In genomic region chr16:17732841-17733340, GRCm38 (mm10) we compare ENCODE assay signal across 8 mouse cellular contexts. TPM values are rescaled to one million over a fixed set of nuclear protein-coding genes. Genes with fewer than 3 reads are reported as not detected.
A peak's percentile ranks its signal among the peaks of the same experiment; 100 is the strongest.
DNase-seq lines count a peak whose midpoint lies in the region; ATAC-seq and TF ChIP-seq lines count a peak whose summit lies in the region.

Med15 (minus strand) TSS chr16:17732891.

- H3K9ac ChIP-seq in kidney, embryonic 15.5 days = no peak within 1 kb of the TSS
- no peak within 1 kb of the TSS for H3K9ac ChIP-seq in forebrain, embryonic 15.5 days (replicated peaks)
- no peak within 1 kb of the TSS for H3K9ac ChIP-seq in hindbrain, embryonic 12.5 days
- no peak within 1 kb of the TSS for H3K9ac ChIP-seq in liver, embryonic 14.5 days (replicated peaks)

- H3K27ac ChIP-seq in kidney, embryonic 15.5 days = no peak within 1 kb of the TSS
- no peak within 1 kb of the TSS for H3K27ac ChIP-seq in forebrain, embryonic 15.5 days (replicated peaks)
- H3K27ac ChIP-seq in hindbrain, embryonic 12.5 days = no peak within 1 kb of the TSS
- no peak within 1 kb of the TSS for H3K27ac ChIP-seq in liver, embryonic 14.5 days

- no peaks in the 10 kb centered on the region for H3K27me3 ChIP-seq in kidney, embryonic 15.5 days
- no peaks in the 10 kb centered on the region for H3K27me3 ChIP-seq in forebrain, embryonic 15.5 days
- peaks cover 4% of the 10 kb centered on the region; the same call in 1 of the 2 replicates for H3K27me3 ChIP-seq in hindbrain, embryonic 12.5 days
- H3K27me3 ChIP-seq in liver, embryonic 14.5 days (ENCODE audit: control insufficient read depth, insufficient read depth, low read length) = peaks cover 8% of the 10 kb centered on the region

- H3K9me3 ChIP-seq in kidney, embryonic 15.5 days (replicated peaks) = no peaks in the 10 kb centered on the region
- no peaks in the 10 kb centered on the region for H3K9me3 ChIP-seq in forebrain, embryonic 15.5 days
- no peaks in the 10 kb centered on the region for H3K9me3 ChIP-seq in hindbrain, embryonic 12.5 days (replicated peaks)
- no peaks in the 10 kb centered on the region for H3K9me3 ChIP-seq in liver, embryonic 14.5 days (ENCODE audit: control insufficient read depth, low read length)

- no peaks in the 10 kb centered on the region for H3K36me3 ChIP-seq in kidney, embryonic 15.5 days
- no peaks in the 10 kb centered on the region for H3K36me3 ChIP-seq in forebrain, embryonic 15.5 days
- no peaks in the 10 kb centered on the region for H3K36me3 ChIP-seq in hindbrain, embryonic 12.5 days
- no peaks in the 10 kb centered on the region for H3K36me3 ChIP-seq in liver, embryonic 14.5 days (replicated peaks; ENCODE audit: control insufficient read depth, insufficient read depth, low read depth)

- ATAC-seq in kidney, embryonic 15.5 days (replicated peaks; ENCODE audit: low FRiP score) = no peak
- ATAC-seq in forebrain, embryonic 15.5 days (replicated peaks) = no peak
- ATAC-seq in hindbrain, embryonic 12.5 days (ENCODE audit: low FRiP score) = no peak
- no peak for ATAC-seq in liver, embryonic 14.5 days (ENCODE audit: insufficient read depth)

- WGBS in kidney, embryonic 15.5 days = 46% methylated on average over 3 of the region's 3 CpGs
- WGBS in forebrain, embryonic 15.5 days = 49% methylated on average over 3 of the region's 3 CpGs
- WGBS in hindbrain, embryonic 12.5 days = 52% methylated on average over 3 of the region's 3 CpGs
- WGBS in liver, embryonic 14.5 days (ENCODE audit: insufficient replicate concordance) = 29% methylated on average over 3 of the region's 3 CpGs

- TF ChIP-seq CTCF in liver, embryonic 14.5 days (IDR thresholded peaks at IDR 0.05; ENCODE audit: low read depth) = no peak

- no peak for TF ChIP-seq EP300 in liver, embryonic 14.5 days (IDR thresholded peaks at IDR 0.05; ENCODE audit: low read depth)

- no peak within 1 kb of the TSS for H3K4me2 ChIP-seq in kidney, embryonic 15.5 days
- H3K4me2 ChIP-seq in forebrain, embryonic 15.5 days (replicated peaks) = no peak within 1 kb of the TSS
- no peak within 1 kb of the TSS for H3K4me2 ChIP-seq in hindbrain, embryonic 12.5 days (replicated peaks)
- H3K4me2 ChIP-seq in liver, embryonic 14.5 days (ENCODE audit: low read depth) = no peak within 1 kb of the TSS

- no peak within 1 kb of the TSS for H3K4me3 ChIP-seq in kidney, embryonic 15.5 days (replicated peaks)
- H3K4me3 ChIP-seq in forebrain, embryonic 15.5 days = no peak within 1 kb of the TSS
- no peak within 1 kb of the TSS for H3K4me3 ChIP-seq in hindbrain, embryonic 12.5 days
- no peak within 1 kb of the TSS for H3K4me3 ChIP-seq in liver, embryonic 14.5 days (ENCODE audit: insufficient read depth in 1 of 2, low read depth in 2 of 2, low read length in 2 of 2)

- no peaks in the 10 kb centered on the region for H3K4me1 ChIP-seq in kidney, embryonic 15.5 days
- no peaks in the 10 kb centered on the region for H3K4me1 ChIP-seq in forebrain, embryonic 15.5 days
- no peaks in the 10 kb centered on the region for H3K4me1 ChIP-seq in hindbrain, embryonic 12.5 days
- no peaks in the 10 kb centered on the region for H3K4me1 ChIP-seq in liver, embryonic 14.5 days (replicated peaks; ENCODE audit: control insufficient read depth in 2 of 2, insufficient read depth in 2 of 2, low read length in 1 of 2)

- DNase-seq in kidney, postnatal 14 days = no peak
- DNase-seq in adrenal gland, adult 2 months = no peak
- DNase-seq in liver, embryonic 14.5 days (ENCODE audit: low read depth in 3 of 3, low spot score in 3 of 3) = no peak
- peak; percentile 20 for DNase-seq in yolk sac, embryonic 10.5 days (ENCODE audit: low spot score)
- no peak for DNase-seq in right cerebral cortex, postnatal 25 days

RNA-seq across cellular contexts. Expression of gene Med15, which starts in this region (rescaled TPM):
- polyA plus RNA-seq in kidney, embryonic 15.5 days (2015; fragmentation: Nextera tagmentation; extraction: Ambion mirVana) = 44.4 and 47.9 TPM in 2 replicates
- 10 to 100 TPM; 53.9 to 65.4 TPM for total RNA-seq in adrenal gland, adult 2 months (2021)
- 138 and 157 TPM in 2 replicates for polyA plus RNA-seq in adrenal gland, adult 2 months (2012; rRNA removed)
- polyA plus RNA-seq in forebrain, embryonic 15.5 days (2015; fragmentation: Nextera tagmentation; extraction: Ambion mirVana) = 44.9 and 48.2 TPM in 2 replicates
- polyA plus RNA-seq in hindbrain, embryonic 12.5 days (2016; fragmentation: Nextera tagmentation; extraction: Ambion mirVana) = 45.2 and 51.7 TPM in 2 replicates
- 18.0 and 20.6 TPM in 2 replicates for polyA plus RNA-seq in liver, embryonic 14.5 days (2012; rRNA removed)
- polyA plus RNA-seq in liver, embryonic 14.5 days (2014; fragmentation: Nextera tagmentation; extraction: Ambion mirVana) = 11.4 and 14.8 TPM in 2 replicates
